ENCODE assay signal across 15 mouse cellular contexts in the genomic region with DNA sequence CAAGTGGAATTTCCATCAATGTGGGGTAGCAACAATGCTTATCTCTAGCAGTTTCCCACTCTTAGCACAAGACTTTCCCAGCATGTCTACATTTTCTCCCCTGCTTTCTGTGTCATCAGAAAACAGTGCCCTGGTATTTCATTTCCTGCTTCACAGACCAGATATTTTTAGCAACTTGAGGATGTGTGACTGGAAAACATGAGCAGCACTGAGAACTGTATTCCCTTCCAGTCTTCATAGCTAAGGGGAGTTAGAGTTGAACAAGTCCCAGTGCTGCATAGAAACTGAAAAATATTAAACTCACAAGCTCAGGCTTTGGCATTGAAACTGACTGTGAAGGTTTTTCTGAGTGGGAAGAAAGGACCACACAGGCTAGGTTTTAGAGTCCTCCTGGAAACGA.
"Had no signal": no experiment of that assay in that cellular context is flagged by ENCODE, and none has a peak within 500 bp of the region (broad histone marks: within the 10 kb centered on the region; RNA-seq: fewer than 3 reads in every experiment).

No protein-coding gene starts in this region.

- H3K9ac ChIP-seq: limb, embryonic 15.5 days; liver, embryonic 12.5 days; lung, embryonic 14.5 days; midbrain, embryonic 15.5 days; neural tube, embryonic 13.5 days had no signal

- H3K4me2 ChIP-seq: limb, embryonic 15.5 days; liver, embryonic 12.5 days; lung, embryonic 14.5 days; midbrain, embryonic 15.5 days; neural tube, embryonic 13.5 days had no signal

- H3K9me3 ChIP-seq: limb, embryonic 15.5 days; liver, embryonic 12.5 days; midbrain, embryonic 10.5 days; midbrain, embryonic 15.5 days; neural tube, embryonic 13.5 days had no signal

- ATAC-seq: liver, embryonic 12.5 days; midbrain, embryonic 15.5 days had no signal

- H3K4me1 ChIP-seq: limb, embryonic 15.5 days; liver, embryonic 12.5 days; midbrain, embryonic 10.5 days; midbrain, embryonic 15.5 days; neural tube, embryonic 13.5 days had no signal

- H3K36me3 ChIP-seq: limb, embryonic 15.5 days; liver, embryonic 12.5 days; midbrain, embryonic 10.5 days; midbrain, embryonic 15.5 days; neural tube, embryonic 13.5 days had no signal

- DNase-seq: kidney, postnatal 10 days; left cerebral cortex, postnatal 4 days; lung, embryonic 14.5 days; lung, postnatal 10 days; lung, postnatal 4 days; retina, postnatal 1 day; right cerebral cortex, postnatal 4 days; spleen, adult 18-20 months; thymus, adult 18-20 months; thymus, postnatal 14 days had no signal

- H3K27me3 ChIP-seq: limb, embryonic 15.5 days; liver, embryonic 12.5 days; midbrain, embryonic 15.5 days; neural tube, embryonic 13.5 days had no signal

- H3K4me3 ChIP-seq: limb, embryonic 15.5 days; liver, embryonic 12.5 days; midbrain, embryonic 10.5 days; midbrain, embryonic 15.5 days; neural tube, embryonic 13.5 days had no signal

- H3K27ac ChIP-seq: limb, embryonic 15.5 days; liver, embryonic 12.5 days; midbrain, embryonic 10.5 days; midbrain, embryonic 15.5 days; neural tube, embryonic 13.5 days had no signal
